Mouse (Mus musculus) liver, adult 2 months (tissue): ENCODE data around the gene Ankfy1.

Source experiments
- CTCF ChIP-seq: fragments of 200-500 bp; IDR thresholded peaks from 2 replicates; pipeline ENCODE4 v1.5.1; 2011; ENCODE audit warnings: low read depth, low read length, control low read depth
- POLR2A ChIP-seq: fragments of 200-500 bp; IDR thresholded peaks from 2 replicates; pipeline ENCODE4 v1.6.1; 2011; ENCODE audit warnings: low read length, control low read depth; ENCODE audit not compliant: insufficient read depth; ENCODE audit errors: extremely low read depth

GRCm38 (mm10) chr11:72689115-72689514 is 691 bp upstream of the Ankfy1 start:
- TF ChIP-seq CTCF (no peak), POLR2A (no peak)
